Mouse (Mus musculus): ENCODE measurements at regions not wholly inside any gene's neighbourhood (a gene's known extent, or its start where the extent isn't known, plus 50 kb on each side); places are given as distances from the start of the nearest gene placed in this dataset.

DNA sequence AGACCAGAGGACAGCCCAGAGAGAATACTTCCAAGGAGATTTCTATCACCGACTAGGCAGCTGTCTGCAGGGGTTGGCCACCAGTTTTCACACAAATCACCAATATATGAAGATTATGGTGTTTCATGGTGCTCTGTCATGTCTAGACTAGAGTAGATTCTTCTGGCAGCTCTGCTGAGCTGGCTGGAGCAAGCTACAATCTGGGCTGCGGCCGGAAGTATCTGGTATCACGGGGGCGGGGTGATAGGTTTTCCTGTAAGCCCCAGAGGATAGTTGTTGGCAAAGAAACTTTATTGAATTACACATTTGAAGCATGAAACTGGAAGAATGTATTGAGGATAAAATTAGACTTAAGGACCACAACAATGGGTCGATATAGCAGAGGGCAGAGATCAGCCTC lies 271.5 kb downstream of the Med10 start:
- TF ChIP-seq POLR2A (IDR thresholded peaks at IDR 0.05; ENCODE audit: borderline replicate concordance, low read depth, low read length): no peak
- TF ChIP-seq CTCF (IDR thresholded peaks at IDR 0.05; ENCODE audit: low read depth, low read length): no peak
